Mouse (Mus musculus) testis, adult 2 months (tissue): ENCODE data around the gene 9430015G10Rik. TPM values are rescaled to one million over a fixed set of nuclear protein-coding genes. Genes with fewer than 3 reads are reported as not detected.

Experiments used
- H3K27ac ChIP-seq: fragments of 200-500 bp; 2 replicates; pipeline ENCODE4 v1.5.1; 2012; ENCODE audit warnings: low read depth, low read length; ENCODE audit not compliant: control insufficient read depth, insufficient read depth
- H3K27me3 ChIP-seq: fragments of 200-500 bp; 2 replicates; pipeline ENCODE4 v1.6.1; 2012; ENCODE audit warnings: mild to moderate bottlenecking, low read length, moderate library complexity; ENCODE audit not compliant: control insufficient read depth, insufficient read depth
- H3K36me3 ChIP-seq: fragments of 200-500 bp; 2 replicates; pipeline ENCODE4 v1.6.1; 2012; ENCODE audit warnings: mild to moderate bottlenecking, low read length; ENCODE audit not compliant: control insufficient read depth, insufficient read depth
- H3K4me1 ChIP-seq: fragments of 200-500 bp; 2 replicates; pipeline ENCODE4 v1.6.1; 2012; ENCODE audit warnings: low read length; ENCODE audit not compliant: control insufficient read depth, insufficient read depth
- H3K4me3 ChIP-seq: fragments of 200-500 bp; 2 replicates; pipeline ENCODE4 v1.5.1; 2012; ENCODE audit warnings: low read depth, mild to moderate bottlenecking, low read length, moderate library complexity, mixed read lengths; ENCODE audit not compliant: control insufficient read depth
- CTCF ChIP-seq: fragments of 200-500 bp; IDR thresholded peaks from 2 replicates; pipeline ENCODE4 v1.5.1; 2012; ENCODE audit warnings: low read depth, mild to moderate bottlenecking, inconsistent platforms, low read length, moderate library complexity; ENCODE audit not compliant: control insufficient read depth, insufficient read depth, insufficient replicate concordance
- POLR2A ChIP-seq: fragments of 200-500 bp; IDR thresholded peaks from 2 replicates; pipeline ENCODE4 v1.6.1; 2012; ENCODE audit warnings: low read depth, mild to moderate bottlenecking, inconsistent platforms, low read length, moderate library complexity; ENCODE audit not compliant: control insufficient read depth
- polyA plus RNA-seq: library from polyadenylated mRNA; depleted of rRNA; stranded (reverse); fragments of >200 nt; gene quantifications from 2 replicates; pipeline ENCODE4 v1.2.3, GENCODE M21; 2012

The 9430015G10Rik gene
- polyA plus RNA-seq, 1 experiment, result 121 TPM

- no peak overlapping the region for H3K4me3 ChIP-seq
- TF ChIP-seq POLR2A (no peak), CTCF (no peak)
- peaks cover 14% of the 10 kb centered on the region for H3K4me1 ChIP-seq
- no peaks in the 10 kb centered on the region for H3K27me3 ChIP-seq
- no peaks in the 10 kb centered on the region for H3K36me3 ChIP-seq
- H3K27ac ChIP-seq, result no peak overlapping the region
Observed at GRCm38 (mm10) chr4:156087398-156088087, 22.2 kb upstream of the 9430015G10Rik start.

- TF ChIP-seq CTCF (no peak), POLR2A (no peak)
- Histone ChIP-seq H3K27ac (no peak overlapping the region), H3K27me3 (no peaks in the 10 kb centered on the region), H3K36me3 (no peaks in the 10 kb centered on the region), H3K4me3 (no peak overlapping the region), H3K4me1 (no peaks in the 10 kb centered on the region)
Observed at GRCm38 (mm10) chr4:156091236-156091635, 18.5 kb upstream of the 9430015G10Rik start.

GRCm38 (mm10) chr4:156092765-156093164 is 17.0 kb upstream of the 9430015G10Rik start:
- Histone ChIP-seq H3K4me3 (no peak overlapping the region), H3K36me3 (no peaks in the 10 kb centered on the region), H3K4me1 (no peaks in the 10 kb centered on the region), H3K27me3 (no peaks in the 10 kb centered on the region), H3K27ac (no peak overlapping the region)
- TF ChIP-seq POLR2A, result no peak
- TF ChIP-seq CTCF, result no peak

GRCm38 (mm10) chr4:156093758-156094157 is 16.0 kb upstream of the 9430015G10Rik start:
- Histone ChIP-seq H3K27me3 (no peaks in the 10 kb centered on the region), H3K27ac (no peak overlapping the region; the same call in 1 of the 2 replicates), H3K4me3 (no peak overlapping the region), H3K36me3 (no peaks in the 10 kb centered on the region), H3K4me1 (no peaks in the 10 kb centered on the region)
- no peak for TF ChIP-seq POLR2A
- TF ChIP-seq CTCF, result no peak

GRCm38 (mm10) chr4:156096191-156096590 is 13.6 kb upstream of the 9430015G10Rik start:
- H3K4me3 ChIP-seq, result no peak overlapping the region
- H3K36me3 ChIP-seq, result no peaks in the 10 kb centered on the region
- no peak for TF ChIP-seq CTCF
- TF ChIP-seq POLR2A, result no peak
- no peak overlapping the region for H3K27ac ChIP-seq
- no peaks in the 10 kb centered on the region for H3K4me1 ChIP-seq
- H3K27me3 ChIP-seq, result no peaks in the 10 kb centered on the region

- no peaks in the 10 kb centered on the region for H3K36me3 ChIP-seq
- H3K4me3 ChIP-seq, result no peak overlapping the region
- no peak overlapping the region for H3K27ac ChIP-seq
- no peak for TF ChIP-seq POLR2A
- TF ChIP-seq CTCF, result no peak
- H3K27me3 ChIP-seq, result no peaks in the 10 kb centered on the region
- no peaks in the 10 kb centered on the region for H3K4me1 ChIP-seq
Observed at GRCm38 (mm10) chr4:156097770-156098366, 11.9 kb upstream of the 9430015G10Rik start.

GRCm38 (mm10) chr4:156099427-156099826 is 10.4 kb upstream of the 9430015G10Rik start:
- H3K4me1 ChIP-seq, result no peaks in the 10 kb centered on the region
- H3K27ac ChIP-seq, result no peak overlapping the region
- no peaks in the 10 kb centered on the region for H3K36me3 ChIP-seq
- no peak overlapping the region for H3K4me3 ChIP-seq
- H3K27me3 ChIP-seq, result no peaks in the 10 kb centered on the region
- TF ChIP-seq POLR2A, result no peak
